Mouse (Mus musculus) bone marrow, adult 2 months (tissue): ENCODE data around the gene Stag1. TPM values are rescaled to one million over a fixed set of nuclear protein-coding genes. Genes with fewer than 3 reads are reported as not detected.

Experiments used
- H3K27ac ChIP-seq: fragments of 200-500 bp; 2 replicates; pipeline ENCODE4 v1.5.1; 2012; ENCODE audit warnings: low read depth, mild to moderate bottlenecking, control low read depth, inconsistent platforms, low read length; ENCODE audit not compliant: control insufficient read depth, poor library complexity, insufficient read depth
- H3K4me1 ChIP-seq: fragments of 200-500 bp; 2 replicates; pipeline ENCODE4 v1.6.1; 2011; ENCODE audit warnings: low read length; ENCODE audit not compliant: control insufficient read depth, insufficient read depth
- H3K4me3 ChIP-seq: fragments of 200-500 bp; replicated peaks from 2 replicates; pipeline ENCODE3; 2011; ENCODE audit warnings: mild to moderate bottlenecking, low read depth, low read length, control low read depth; ENCODE audit not compliant: control insufficient read depth
- CTCF ChIP-seq: fragments of 200-500 bp; IDR thresholded peaks from 2 replicates; pipeline ENCODE4 v1.5.1; 2011; ENCODE audit warnings: low read length, control low read depth; ENCODE audit not compliant: control insufficient read depth, insufficient read depth
- POLR2A ChIP-seq: fragments of 200-500 bp; IDR thresholded peaks from 2 replicates; pipeline ENCODE4 v1.6.1; 2011; ENCODE audit warnings: low read depth, mild to moderate bottlenecking, control low read depth, low read length, borderline replicate concordance; ENCODE audit not compliant: control insufficient read depth
- WGBS: fragments of 180-500 bp; shearing (Covaris S2); methylation state at CpG from one replicate; pipeline ENCODE4 v1.1.7; 2018; 5-methylcytosine and 5-hydroxymethylcytosine counted together
- polyA plus RNA-seq: library from polyadenylated mRNA; stranded (reverse); fragments of >200 nt; gene quantifications from 2 replicates; pipeline ENCODE4 v1.2.4, GENCODE M21; 2011; ENCODE audit warnings: low replicate concordance; ENCODE audit not compliant: missing spikeins, insufficient read depth, insufficient read length

Stag1 gene
- polyA plus RNA-seq, 1 experiment = 38.6 TPM

GRCm38 (mm10) chr9:100978666-100979065 lies 381.1 kb downstream of the Stag1 start:
- TF ChIP-seq CTCF (no peak), POLR2A (no peak)
- Histone ChIP-seq H3K27ac (no peak overlapping the region), H3K4me1 (no peaks in the 10 kb centered on the region), H3K4me3 (no peak overlapping the region)
- WGBS = 91% methylated on average over 5 of the region's 5 CpGs

DNA sequence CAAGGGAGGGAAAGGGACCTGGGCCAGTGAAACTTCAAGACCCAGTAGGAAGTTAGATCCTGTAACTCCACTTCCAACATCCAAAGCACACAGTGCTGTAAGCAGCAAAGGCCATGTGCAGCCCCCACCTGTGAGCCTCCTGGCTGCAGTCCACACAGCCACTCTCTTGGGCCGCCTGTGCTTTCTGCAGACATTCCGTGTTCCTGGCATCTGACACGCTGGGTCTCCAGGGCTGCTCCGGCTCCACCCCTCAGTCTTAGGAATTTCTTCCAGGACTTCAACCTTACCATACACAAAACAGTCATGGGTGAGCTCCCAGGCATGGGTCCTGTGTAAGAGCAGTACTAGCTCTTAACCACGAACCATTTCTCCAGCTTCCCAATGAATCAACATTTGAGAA lies 381.7 kb downstream of the Stag1 start:
- 84% methylated on average over 5 of the region's 5 CpGs for WGBS
- Histone ChIP-seq H3K4me1 (no peaks in the 10 kb centered on the region), H3K4me3 (no peak overlapping the region), H3K27ac (no peak overlapping the region)
- no peak for TF ChIP-seq POLR2A
- no peak for TF ChIP-seq CTCF

GRCm38 (mm10) chr9:100982786-100983185 lies 385.2 kb downstream of the Stag1 start:
- no peak for TF ChIP-seq POLR2A
- H3K4me1 ChIP-seq = no peaks in the 10 kb centered on the region
- 91% methylated on average over 7 of the region's 7 CpGs for WGBS
- H3K27ac ChIP-seq = no peak overlapping the region
- H3K4me3 ChIP-seq = no peak overlapping the region

- no peak overlapping the region for H3K4me3 ChIP-seq
- no peaks in the 10 kb centered on the region for H3K4me1 ChIP-seq
- 93% methylated on average over 25 of the region's 25 CpGs for WGBS
- TF ChIP-seq POLR2A = no peak
- no peak for TF ChIP-seq CTCF
- H3K27ac ChIP-seq = no peak overlapping the region
Measured at GRCm38 (mm10) chr9:100984381-100985310, 387.0 kb downstream of the Stag1 start.

GRCm38 (mm10) chr9:100987006-100987405 lies 389.4 kb downstream of the Stag1 start:
- no peaks in the 10 kb centered on the region for H3K4me1 ChIP-seq
- no peak overlapping the region for H3K4me3 ChIP-seq
- TF ChIP-seq POLR2A (no peak), CTCF (no peak)
- no peak overlapping the region for H3K27ac ChIP-seq
- WGBS = 90% methylated on average over 5 of the region's 5 CpGs

DNA sequence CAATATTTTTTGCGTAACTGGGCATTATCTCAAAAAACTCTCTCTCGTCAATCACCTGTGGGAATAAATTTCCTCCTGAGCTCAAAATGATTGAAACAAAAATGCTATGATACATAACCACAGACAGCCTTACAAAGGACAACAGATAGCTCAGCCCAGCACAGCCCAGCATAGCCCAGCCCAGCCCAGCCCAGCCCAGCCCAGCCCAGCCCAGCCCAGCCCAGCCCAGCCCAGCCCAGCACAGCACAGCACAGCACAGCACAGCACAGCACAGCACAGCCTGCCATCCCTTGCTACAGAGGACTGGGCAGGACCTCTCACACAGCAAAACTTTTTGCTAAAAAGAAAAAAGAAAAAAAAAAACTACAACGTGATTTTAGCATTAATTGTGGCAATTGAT lies 390.3 kb downstream of the Stag1 start:
- no peak for TF ChIP-seq CTCF
- no peak for TF ChIP-seq POLR2A
- 74% methylated on average over 3 of the region's 3 CpGs for WGBS
- H3K4me1 ChIP-seq = no peaks in the 10 kb centered on the region

GRCm38 (mm10) chr9:100990609-100991008 lies 393.0 kb downstream of the Stag1 start:
- no peaks in the 10 kb centered on the region for H3K4me1 ChIP-seq
- H3K4me3 ChIP-seq = no peak overlapping the region
- WGBS = 90% methylated on average over 5 of the region's 5 CpGs
- no peak for TF ChIP-seq CTCF
- no peak for TF ChIP-seq POLR2A
- no peak overlapping the region for H3K27ac ChIP-seq

More for the DNA sequence above, 390.3 kb downstream of the Stag1 start:
- no peak overlapping the region for H3K4me3 ChIP-seq
- H3K27ac ChIP-seq = no peak overlapping the region

- Histone ChIP-seq H3K4me1 (no peaks in the 10 kb centered on the region), H3K4me3 (no peak overlapping the region), H3K27ac (no peak overlapping the region)
- TF ChIP-seq POLR2A (no peak), CTCF (no peak)
- WGBS = 95% methylated on average over 2 of the region's 2 CpGs
Measured at GRCm38 (mm10) chr9:100991321-100991720, 393.7 kb downstream of the Stag1 start.

GRCm38 (mm10) chr9:100992191-100992590 lies 394.6 kb downstream of the Stag1 start:
- WGBS = 93% methylated on average over 2 of the region's 2 CpGs
- TF ChIP-seq CTCF (no peak), POLR2A (no peak)
- Histone ChIP-seq H3K4me1 (no peaks in the 10 kb centered on the region), H3K27ac (no peak overlapping the region), H3K4me3 (no peak overlapping the region)
